Mouse (Mus musculus) stomach, embryonic 14.5 days (tissue): ENCODE data around the gene Cxcr5. TPM values are rescaled to one million over a fixed set of nuclear protein-coding genes. Genes with fewer than 3 reads are reported as not detected.

Source experiments
- ATAC-seq: fragments of 200-750 bp; cut with Nextera tagmentation; 2 replicates; pipeline ENCODE4 v1.8.0; 2017; ENCODE audit warnings: low read depth, moderate TSS enrichment; ENCODE audit not compliant: insufficient number of reproducible peaks, insufficient read depth, low FRiP score
- H3K27ac ChIP-seq: fragments of 300-500 bp; sonication (generic); 2 replicates; pipeline ENCODE4 v1.5.1; 2014; ENCODE audit warnings: mild to moderate bottlenecking, low read length, moderate library complexity, mixed read lengths
- H3K27me3 ChIP-seq: fragments of 300-500 bp; sonication (generic); 2 replicates; pipeline ENCODE4 v1.6.1; 2014; ENCODE audit warnings: low read length, control low read depth, mixed read lengths; ENCODE audit not compliant: control insufficient read depth, insufficient read depth
- H3K36me3 ChIP-seq: fragments of 300-500 bp; sonication (generic); 2 replicates; pipeline ENCODE4 v1.6.1; 2014; ENCODE audit warnings: mild to moderate bottlenecking, control low read depth, low read length, moderate library complexity, mixed read lengths; ENCODE audit not compliant: control insufficient read depth, insufficient read depth
- H3K4me1 ChIP-seq: fragments of 300-500 bp; sonication (generic); 2 replicates; pipeline ENCODE4 v1.6.1; 2014; ENCODE audit warnings: low read length, control low read depth, mixed read lengths; ENCODE audit not compliant: control insufficient read depth, insufficient read depth
- H3K4me2 ChIP-seq: fragments of 300-500 bp; sonication (generic); replicated peaks from 2 replicates; pipeline ENCODE4 v1.6.1; 2014; ENCODE audit warnings: low read depth, low read length, control low read depth
- H3K4me3 ChIP-seq: fragments of 300-500 bp; sonication (generic); 2 replicates; pipeline ENCODE4 v1.5.1; 2014; ENCODE audit warnings: low read depth, low read length, control low read depth
- H3K9ac ChIP-seq: fragments of 300-500 bp; sonication (generic); replicated peaks from 2 replicates; pipeline ENCODE4 v1.6.1; 2014; ENCODE audit warnings: low read depth, mild to moderate bottlenecking, control low read depth, low read length, moderate library complexity, mixed read lengths
- H3K9me3 ChIP-seq: fragments of 300-500 bp; sonication (generic); 2 replicates; pipeline ENCODE4 v1.6.1; 2016; ENCODE audit warnings: low read depth, low read length, control low read depth; ENCODE audit not compliant: control insufficient read depth
- WGBS: fragments of 180-500 bp; shearing (Covaris S2); extraction: QIAGEN DNeasy Blood & Tissue Kit; methylation state at CpG from one replicate; pipeline ENCODE4 v1.1.7; 2014; 5-methylcytosine and 5-hydroxymethylcytosine counted together
- polyA plus RNA-seq: library from polyadenylated mRNA; unstranded; fragments of >200 nt; fragmentation: Nextera tagmentation; extraction: Ambion mirVana; gene quantifications from 2 replicates; pipeline ENCODE4 v1.2.1, GENCODE M21; 2014

Gene Cxcr5
- polyA plus RNA-seq, 1 experiment from 2014 or later, result 0.27 TPM

DNA sequence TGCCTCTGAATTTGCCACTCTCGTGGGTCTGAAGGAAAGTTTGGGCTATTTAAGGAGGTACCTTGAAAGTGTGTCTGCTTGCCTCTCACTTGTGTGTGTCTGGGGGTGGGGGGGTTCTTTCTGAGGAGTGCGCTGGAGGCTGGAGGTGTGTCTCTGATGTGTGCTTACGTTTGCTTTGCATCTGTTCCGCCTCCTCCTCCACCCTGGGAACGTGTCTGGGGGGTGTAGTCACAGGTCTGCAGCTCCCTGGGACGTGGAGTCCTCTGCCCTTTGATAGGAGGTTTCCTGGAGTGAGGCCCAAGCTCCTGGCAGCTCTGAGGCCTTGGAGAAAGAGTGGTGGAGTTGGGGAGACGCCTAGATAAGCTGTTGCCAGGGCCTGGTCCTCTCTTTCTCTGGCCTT lies 74.2 kb downstream of the Cxcr5 start:
- WGBS, result 2% methylated on average over 7 of the region's 7 CpGs
- no peaks in the 10 kb centered on the region for H3K9me3 ChIP-seq
- H3K4me1 ChIP-seq, result peaks cover 73% of the 10 kb centered on the region
- peak overlapping the region; percentile 95 for H3K27ac ChIP-seq
- H3K36me3 ChIP-seq, result no peaks in the 10 kb centered on the region; the same call in 1 of the 2 replicates
- H3K27me3 ChIP-seq, result no peaks in the 10 kb centered on the region
- peak overlapping the region; percentile 76 for H3K4me2 ChIP-seq
- 0 out of 2 replicates have a peak overlapping the region, but pooled peaks have one; percentile 21 for H3K9ac ChIP-seq
- H3K4me3 ChIP-seq, result peak overlapping the region; percentile 84
- ATAC-seq, result peak; percentile 12; the same call in 1 of the 2 replicates

DNA sequence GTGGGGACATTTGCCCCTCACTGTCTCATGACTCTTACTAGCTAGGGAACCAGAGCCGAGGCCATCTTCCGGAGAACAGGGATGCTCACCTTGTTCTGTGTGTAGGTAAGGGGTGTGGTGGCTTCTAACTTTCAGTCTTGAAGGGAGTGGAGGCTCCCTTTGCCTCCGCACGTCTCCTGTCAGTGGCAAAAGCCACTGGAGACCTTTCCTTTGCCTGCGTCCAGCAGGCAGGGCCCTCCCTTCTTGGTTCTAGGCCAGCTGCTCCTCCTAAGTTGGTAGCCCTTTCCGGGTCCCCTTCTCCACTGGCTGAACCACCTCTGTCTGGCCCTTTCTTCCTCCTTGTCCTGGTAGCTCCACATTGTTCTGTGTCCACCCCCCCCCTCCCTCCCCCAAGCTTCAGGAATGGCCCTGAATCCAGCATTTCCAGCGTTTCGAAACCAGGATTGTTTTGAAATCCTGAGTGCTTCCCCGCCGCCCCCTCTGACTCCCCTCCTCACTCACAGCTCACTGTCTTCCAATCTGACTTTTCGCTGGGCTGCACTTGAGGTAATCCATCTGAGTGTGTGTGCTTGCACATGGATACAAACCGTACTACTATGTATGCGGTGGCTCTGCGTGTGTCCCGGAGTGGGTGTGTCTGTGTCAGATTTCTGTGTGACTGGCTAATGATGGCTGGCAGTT lies 74.8 kb downstream of the Cxcr5 start:
- Histone ChIP-seq H3K4me2 (peak overlapping the region; percentile 76), H3K4me3 (peak overlapping the region; percentile 84), H3K9me3 (no peaks in the 10 kb centered on the region), H3K9ac (peak overlapping the region; percentile 21; the same call in 1 of the 2 replicates), H3K36me3 (no peaks in the 10 kb centered on the region), H3K27me3 (no peaks in the 10 kb centered on the region), H3K27ac (peak overlapping the region; percentile 95), H3K4me1 (peaks cover 73% of the 10 kb centered on the region)
- 8% methylated on average over 15 of the region's 15 CpGs for WGBS
- ATAC-seq, result no peak

DNA sequence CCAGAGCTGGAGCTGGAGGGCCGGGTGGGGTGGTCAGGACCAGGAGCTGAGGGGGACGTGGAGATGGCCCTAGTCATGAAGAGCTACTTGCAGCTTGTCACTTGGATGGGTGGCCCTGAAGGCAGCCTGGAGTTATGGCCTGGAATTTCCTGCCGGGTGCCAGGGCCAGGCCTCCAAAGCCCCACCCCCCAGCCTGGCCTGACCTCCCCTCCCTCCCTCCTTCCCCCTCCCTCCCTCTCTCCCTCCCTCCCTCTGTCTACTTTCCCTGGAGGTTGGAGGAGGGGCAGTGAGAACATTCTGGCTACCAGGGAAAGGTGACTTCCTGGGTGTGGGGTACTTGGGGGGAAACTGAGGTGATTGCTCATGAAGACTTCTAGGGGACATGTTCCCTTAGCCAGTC lies 75.3 kb downstream of the Cxcr5 start:
- H3K27ac ChIP-seq, result peak overlapping the region; percentile 95
- no peak for ATAC-seq
- H3K4me1 ChIP-seq, result peaks cover 73% of the 10 kb centered on the region
- no peaks in the 10 kb centered on the region for H3K9me3 ChIP-seq
- peak overlapping the region; percentile 76 for H3K4me2 ChIP-seq
- H3K36me3 ChIP-seq, result no peaks in the 10 kb centered on the region
- H3K27me3 ChIP-seq, result no peaks in the 10 kb centered on the region
- WGBS, result 2% methylated on average over 3 of the region's 3 CpGs
- H3K4me3 ChIP-seq, result peak overlapping the region; percentile 84
- no peak overlapping the region for H3K9ac ChIP-seq

DNA sequence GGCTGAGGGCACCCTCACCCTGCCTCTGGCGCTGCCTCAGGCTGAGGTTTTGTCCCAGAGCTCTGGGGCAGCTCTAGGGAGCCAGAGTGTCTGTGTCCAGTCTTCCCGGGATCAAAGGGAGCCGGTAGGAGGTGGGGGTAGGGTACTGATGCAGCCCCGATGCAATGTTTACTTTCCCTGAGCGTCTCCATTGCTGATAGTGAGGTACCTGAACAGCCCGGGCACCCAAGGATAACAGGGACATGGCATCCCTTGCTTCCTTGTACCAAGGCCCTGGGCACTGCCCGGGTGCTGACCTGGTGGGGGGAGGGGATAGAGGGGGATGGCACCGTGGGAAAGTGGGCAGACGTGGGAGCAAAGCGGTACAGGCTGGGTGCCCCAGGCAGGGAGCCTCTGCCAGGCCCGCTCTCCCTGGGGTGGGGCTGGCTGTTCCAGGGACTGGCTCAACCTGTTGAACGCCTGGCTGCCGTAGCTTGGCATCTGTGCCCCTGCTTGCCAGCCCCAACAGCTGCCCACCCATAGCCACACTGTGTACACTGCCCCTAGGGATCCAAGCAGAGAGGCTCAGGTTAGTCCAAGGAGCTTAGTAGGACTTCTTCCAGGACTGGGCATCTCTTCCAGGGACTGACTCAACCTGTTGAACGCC lies 76.0 kb downstream of the Cxcr5 start:
- WGBS, result 18% methylated on average over 14 of the region's 14 CpGs

DNA sequence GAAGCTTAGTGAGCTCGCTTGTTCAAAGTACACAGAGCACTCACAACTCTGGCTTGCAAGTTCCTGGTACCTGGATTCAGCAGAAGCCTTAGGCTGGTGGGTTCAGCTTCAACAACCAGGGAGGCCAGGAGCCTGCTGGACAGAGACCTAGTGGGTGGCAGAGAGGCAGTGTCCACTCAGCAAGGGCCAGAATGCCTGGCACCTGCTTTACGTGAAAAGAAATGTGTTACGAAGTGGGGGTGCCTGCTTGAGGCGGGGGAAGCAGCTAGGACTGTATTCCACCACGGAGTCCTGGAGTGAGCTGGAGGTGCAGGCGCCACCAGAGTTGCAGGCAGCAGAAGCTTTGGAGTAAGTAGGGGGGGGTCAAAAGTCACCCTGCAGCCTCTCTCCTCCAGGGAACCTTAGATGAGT lies 76.6 kb downstream of the Cxcr5 start:
- Histone ChIP-seq H3K4me2 (peak overlapping the region; percentile 76), H3K9me3 (no peaks in the 10 kb centered on the region), H3K4me1 (peaks cover 63% of the 10 kb centered on the region), H3K36me3 (no peaks in the 10 kb centered on the region), H3K27me3 (no peaks in the 10 kb centered on the region), H3K4me3 (peak overlapping the region; percentile 84), H3K9ac (peak overlapping the region; percentile 18), H3K27ac (peak overlapping the region; percentile 95; the same call in 1 of the 2 replicates)
- ATAC-seq, result no peak
- 20% methylated on average over 6 of the region's 6 CpGs for WGBS

More for the DNA sequence above, 76.0 kb downstream of the Cxcr5 start:
- ATAC-seq, result no peak
- Histone ChIP-seq H3K9me3 (no peaks in the 10 kb centered on the region), H3K4me1 (peaks cover 66% of the 10 kb centered on the region), H3K27me3 (no peaks in the 10 kb centered on the region), H3K9ac (peak overlapping the region; percentile 18), H3K4me2 (peak overlapping the region; percentile 76), H3K36me3 (no peaks in the 10 kb centered on the region), H3K4me3 (peak overlapping the region; percentile 84), H3K27ac (peak overlapping the region; percentile 95)

DNA sequence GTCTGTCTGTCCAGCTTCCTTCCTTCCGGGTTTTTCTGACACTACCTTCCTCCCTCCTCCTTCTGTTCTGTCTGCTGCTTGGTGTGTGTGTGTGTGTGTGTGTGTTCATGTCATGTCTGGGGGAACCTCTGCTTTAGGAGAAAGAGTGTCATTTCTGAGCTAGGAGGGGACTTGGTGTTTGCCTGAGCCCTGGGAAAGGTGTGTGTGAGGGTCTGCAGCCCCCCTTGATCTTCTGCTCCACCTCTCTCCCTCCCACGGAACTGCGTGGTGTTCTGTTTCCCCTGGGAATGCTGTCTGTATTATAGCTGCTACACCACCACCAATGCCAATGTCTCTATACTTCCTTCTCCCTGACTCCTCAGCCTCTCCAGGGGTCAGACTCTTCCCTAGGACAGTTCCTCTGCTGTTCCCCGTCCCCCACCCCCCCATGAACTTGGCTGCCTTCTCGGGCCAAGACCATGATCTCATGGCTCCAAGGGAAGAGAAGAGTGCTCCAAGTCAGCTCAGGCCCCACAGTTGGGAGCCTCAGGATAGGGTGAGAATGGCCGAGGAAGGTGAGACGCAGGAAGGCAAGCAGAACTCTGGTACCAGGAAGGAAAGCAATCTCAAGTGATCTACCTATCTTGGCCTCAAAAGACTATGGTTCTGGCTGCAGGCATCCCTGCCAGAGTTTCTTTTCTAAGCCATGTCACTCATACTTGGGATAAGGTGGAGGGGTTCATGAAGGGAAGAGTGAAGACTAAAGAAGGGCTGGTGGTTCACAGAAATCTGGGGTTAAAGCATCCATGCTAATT lies 77.2 kb downstream of the Cxcr5 start:
- ATAC-seq, result no peak
- peak overlapping the region; percentile 76 for H3K4me2 ChIP-seq

DNA sequence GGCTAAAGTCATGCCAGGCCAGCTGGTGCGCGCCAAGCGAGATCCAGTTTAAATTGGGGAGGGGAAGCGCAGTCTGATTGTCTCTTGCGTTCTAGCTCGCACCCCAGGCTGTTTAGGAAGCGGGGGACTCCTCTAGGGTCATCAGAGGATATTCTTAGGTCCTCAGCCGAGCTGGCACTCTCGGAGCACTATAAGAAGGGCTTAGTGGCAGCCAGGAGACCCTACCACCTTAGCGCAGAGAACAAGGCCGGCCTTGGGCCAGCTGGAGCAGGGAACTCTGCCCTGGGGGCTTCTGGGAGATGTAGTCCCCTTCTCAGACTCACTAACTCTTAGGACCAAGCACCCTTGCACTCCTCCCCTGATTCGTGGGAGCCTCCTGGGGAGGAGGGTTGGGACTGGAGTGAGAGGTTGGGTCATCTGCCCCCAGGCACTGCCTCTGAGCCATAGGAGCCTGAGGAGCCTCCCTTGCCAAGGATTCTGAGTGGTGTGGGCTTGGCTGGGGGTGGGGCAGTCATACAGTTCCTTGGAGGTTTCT lies 78.1 kb downstream of the Cxcr5 start:
- peak overlapping the region; percentile 87 for H3K27ac ChIP-seq
- ATAC-seq, result peak; percentile 19; the same call in 1 of the 2 replicates
- peak overlapping the region; percentile 84 for H3K4me3 ChIP-seq
- H3K9ac ChIP-seq, result peak overlapping the region; percentile 90
- H3K4me2 ChIP-seq, result peak overlapping the region; percentile 76
- peaks cover 48% of the 10 kb centered on the region for H3K4me1 ChIP-seq
- 0% methylated on average over 12 of the region's 12 CpGs for whole genome bisulfite sequencing
- no peaks in the 10 kb centered on the region for H3K27me3 ChIP-seq
- H3K9me3 ChIP-seq, result no peaks in the 10 kb centered on the region
- no peaks in the 10 kb centered on the region for H3K36me3 ChIP-seq

More for the DNA sequence above, 77.2 kb downstream of the Cxcr5 start:
- H3K27me3 ChIP-seq, result no peaks in the 10 kb centered on the region
- H3K9ac ChIP-seq, result peak overlapping the region; percentile 18
- 21% methylated on average over 7 of the region's 7 CpGs for WGBS
- no peaks in the 10 kb centered on the region for H3K9me3 ChIP-seq
- H3K36me3 ChIP-seq, result no peaks in the 10 kb centered on the region
- H3K27ac ChIP-seq, result no peak overlapping the region
- peak overlapping the region; percentile 84 for H3K4me3 ChIP-seq
- peaks cover 57% of the 10 kb centered on the region for H3K4me1 ChIP-seq

DNA sequence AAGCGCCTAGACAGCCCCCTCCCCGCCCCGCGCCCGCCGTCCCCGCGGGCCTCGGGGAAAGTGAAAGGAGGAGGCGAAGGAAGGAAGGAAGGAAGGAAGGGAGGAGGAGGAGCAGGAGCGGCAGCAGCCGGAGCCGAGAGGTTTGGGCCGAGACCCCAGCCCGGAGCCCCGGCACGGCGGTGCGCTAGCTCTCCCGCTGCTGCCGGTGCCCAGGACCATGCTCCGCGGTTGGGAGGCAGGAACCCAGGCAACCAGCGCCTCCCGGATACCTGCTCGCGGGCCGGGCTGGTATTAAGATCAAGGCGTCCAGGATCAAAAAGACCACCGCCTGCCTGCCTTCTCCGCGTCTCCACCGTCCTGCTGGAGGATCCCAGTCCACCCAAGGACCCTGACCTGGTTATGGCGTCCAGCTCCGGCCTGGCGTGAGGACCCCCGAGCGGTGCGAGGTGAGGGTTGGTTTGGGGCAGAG lies 78.6 kb downstream of the Cxcr5 start:
- no peaks in the 10 kb centered on the region for H3K36me3 ChIP-seq
- H3K27me3 ChIP-seq, result no peaks in the 10 kb centered on the region
- peak overlapping the region; percentile 90 for H3K9ac ChIP-seq
- peak overlapping the region; percentile 87 for H3K27ac ChIP-seq
- H3K4me1 ChIP-seq, result peaks cover 43% of the 10 kb centered on the region
- under 1% methylated on average over 38 of the region's 39 CpGs for WGBS
- no peak for ATAC-seq
- peak overlapping the region; percentile 76 for H3K4me2 ChIP-seq
- H3K4me3 ChIP-seq, result peak overlapping the region; percentile 84
- H3K9me3 ChIP-seq, result no peaks in the 10 kb centered on the region
